Mouse (Mus musculus): ENCODE measurements at regions not wholly inside any gene's neighbourhood (a gene's known extent, or its start where the extent isn't known, plus 50 kb on each side); places are given as distances from the start of the nearest gene placed in this dataset.

DNA sequence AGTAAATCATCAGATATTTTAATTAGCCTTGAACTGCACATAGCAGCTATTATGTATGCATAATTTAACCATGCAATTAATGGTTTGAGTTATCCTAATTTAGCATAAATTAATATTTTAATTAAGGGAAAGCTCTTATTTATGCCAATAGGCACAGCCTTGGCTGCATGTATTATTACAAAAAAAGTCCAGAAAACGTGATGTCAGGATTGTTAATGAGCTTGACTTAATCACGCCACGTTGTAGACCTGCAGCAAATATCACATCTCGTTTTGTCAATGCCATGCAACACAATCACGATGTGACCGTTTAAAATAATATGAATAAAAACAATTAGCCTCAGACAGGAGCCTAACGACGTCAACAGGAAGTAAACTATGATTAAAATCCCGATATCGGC is 189.9 kb downstream of the Plk2 start:
- ATAC-seq = no peak

GRCm38 (mm10) chr13:110594630-110595029 is 199.8 kb downstream of the Plk2 start:
- no peak for ATAC-seq

- ATAC-seq = no peak
Observed at GRCm38 (mm10) chr13:110599666-110600065, 204.8 kb downstream of the Plk2 start.

GRCm38 (mm10) chr13:110600377-110600776 is 205.5 kb downstream of the Plk2 start:
- no peak for ATAC-seq

DNA sequence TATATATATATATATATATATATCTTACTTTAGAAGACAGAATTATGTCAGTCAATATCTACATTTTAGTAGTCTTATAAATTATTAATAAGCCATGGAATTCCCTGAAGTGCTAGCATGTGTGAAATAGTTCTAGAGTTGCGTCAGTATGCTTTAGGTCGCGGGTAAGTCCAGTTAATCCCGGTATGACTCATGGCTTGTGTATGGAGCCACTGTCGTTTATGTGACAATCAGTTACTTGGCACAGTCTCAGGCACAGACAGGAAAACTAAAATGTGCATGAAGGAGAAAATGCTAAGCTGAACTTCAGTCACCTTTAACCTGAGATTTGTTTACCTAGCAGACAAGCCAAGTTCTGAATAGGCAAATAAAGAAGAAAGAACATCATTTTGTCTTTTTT is 206.5 kb downstream of the Plk2 start:
- no peak for ATAC-seq

DNA sequence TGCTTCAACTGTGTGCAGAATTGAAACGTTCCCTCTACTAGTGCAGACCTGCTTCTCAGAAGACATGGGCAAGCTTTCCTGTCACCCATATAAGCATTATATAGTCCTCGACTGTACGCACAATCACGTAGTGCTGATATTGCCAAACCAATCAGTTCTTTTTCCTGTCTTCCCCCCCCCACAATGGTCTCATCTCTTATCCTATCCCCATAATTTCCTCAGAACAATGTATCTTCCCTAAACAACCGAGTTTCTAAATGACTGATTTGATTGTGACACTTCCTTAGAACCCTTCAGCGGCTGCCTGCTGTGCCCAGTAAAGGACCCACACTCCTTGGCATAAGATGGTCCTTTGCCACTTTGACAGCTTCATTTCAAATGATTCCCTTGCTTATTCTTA is 207.0 kb downstream of the Plk2 start:
- no peak for ATAC-seq

DNA sequence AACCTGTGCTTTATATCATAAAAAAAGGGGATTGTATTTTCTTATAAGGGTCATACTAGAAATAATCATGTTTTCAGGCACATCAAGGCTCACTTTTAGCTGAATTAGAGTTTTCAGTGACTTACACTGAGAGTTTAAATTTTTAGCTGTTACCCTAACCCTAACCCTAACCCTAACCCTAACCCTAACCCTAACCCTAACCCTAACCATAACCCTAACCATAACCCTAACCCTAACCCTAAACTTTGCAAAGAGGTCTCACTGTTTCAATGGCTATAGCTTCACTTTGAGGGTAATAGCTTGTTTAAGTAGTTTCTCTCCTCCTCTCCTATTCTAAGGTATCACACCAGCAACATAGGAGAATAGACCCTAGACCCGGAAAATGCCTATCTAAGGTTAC is 208.0 kb downstream of the Plk2 start:
- no peak for ATAC-seq

DNA sequence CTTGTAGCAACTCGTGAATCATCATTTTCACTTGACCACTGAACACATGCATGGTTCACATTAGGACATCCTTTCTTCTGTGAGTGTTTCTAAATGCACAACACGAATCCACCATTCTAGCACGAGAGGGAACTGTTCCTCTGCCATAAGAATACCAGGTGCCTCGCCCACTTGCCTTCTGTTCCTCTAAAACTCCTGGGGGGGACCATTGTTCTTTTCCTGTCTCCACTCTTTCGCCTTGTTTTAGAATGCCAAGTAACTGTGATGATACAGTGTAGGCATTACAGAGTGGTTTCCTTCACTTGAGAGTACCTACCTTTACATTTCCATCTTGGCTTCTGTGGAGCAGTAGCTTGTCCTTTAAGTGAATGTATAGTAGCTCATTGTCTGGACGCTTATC is 224.2 kb downstream of the Plk2 start:
- ATAC-seq = no peak

DNA sequence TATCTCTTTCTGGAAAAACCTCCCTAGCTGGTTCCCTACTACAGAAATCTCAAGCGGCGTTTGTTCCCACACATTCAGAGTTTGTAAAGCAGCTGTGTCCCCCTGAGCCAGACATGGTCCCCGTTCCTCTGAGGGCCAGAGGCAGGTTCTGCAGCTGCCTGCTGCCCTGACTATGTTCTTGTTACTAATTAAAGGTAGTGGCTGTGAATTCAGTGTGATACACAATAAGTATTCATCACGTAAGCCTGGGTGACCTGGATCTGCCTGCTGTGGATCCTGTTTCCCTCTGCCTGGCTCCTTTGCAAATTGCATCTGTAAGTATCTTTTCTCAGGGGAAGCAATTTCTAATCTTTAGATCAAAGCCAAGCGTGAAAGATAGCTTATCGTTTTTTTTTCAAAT is 232.3 kb downstream of the Plk2 start:
- no peak for ATAC-seq

DNA sequence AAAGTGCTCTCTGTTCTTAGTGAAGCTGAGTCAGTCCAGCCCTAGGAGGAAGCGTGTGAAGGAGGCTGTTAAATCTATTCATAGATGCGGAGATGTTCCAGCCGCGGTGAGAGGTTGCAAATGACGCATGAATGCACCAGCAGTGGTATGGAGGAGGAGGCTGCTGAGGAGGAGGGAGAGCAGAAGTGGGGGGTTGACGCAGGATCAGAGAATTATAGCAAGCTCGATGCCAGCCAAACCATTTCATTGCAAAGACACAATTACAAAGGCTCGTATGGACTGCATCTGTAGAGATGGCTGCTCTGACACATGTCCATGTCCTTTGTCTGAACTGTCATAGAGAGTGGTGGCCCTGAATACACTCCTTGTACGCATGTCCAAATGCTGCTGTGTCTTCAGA is 232.9 kb downstream of the Plk2 start:
- ATAC-seq = no peak

DNA sequence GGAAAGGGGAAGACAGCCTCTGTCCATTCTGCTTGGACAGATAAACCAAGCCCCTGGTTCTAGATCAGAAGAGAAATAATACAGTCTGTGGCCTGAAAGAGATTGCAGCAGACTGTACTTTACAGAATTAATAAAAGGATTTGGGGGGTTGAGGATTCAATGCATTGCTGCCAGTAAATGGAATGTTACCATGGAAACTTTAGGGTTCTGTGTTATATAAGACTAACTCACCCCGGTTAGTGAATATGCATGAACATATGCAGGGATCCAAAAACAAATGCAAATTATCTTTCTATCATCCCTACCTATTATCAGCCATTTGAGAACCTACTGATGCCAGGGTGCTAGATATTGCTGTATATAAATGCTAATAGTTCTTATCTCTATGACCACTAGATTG is 233.4 kb downstream of the Plk2 start:
- ATAC-seq = no peak

DNA sequence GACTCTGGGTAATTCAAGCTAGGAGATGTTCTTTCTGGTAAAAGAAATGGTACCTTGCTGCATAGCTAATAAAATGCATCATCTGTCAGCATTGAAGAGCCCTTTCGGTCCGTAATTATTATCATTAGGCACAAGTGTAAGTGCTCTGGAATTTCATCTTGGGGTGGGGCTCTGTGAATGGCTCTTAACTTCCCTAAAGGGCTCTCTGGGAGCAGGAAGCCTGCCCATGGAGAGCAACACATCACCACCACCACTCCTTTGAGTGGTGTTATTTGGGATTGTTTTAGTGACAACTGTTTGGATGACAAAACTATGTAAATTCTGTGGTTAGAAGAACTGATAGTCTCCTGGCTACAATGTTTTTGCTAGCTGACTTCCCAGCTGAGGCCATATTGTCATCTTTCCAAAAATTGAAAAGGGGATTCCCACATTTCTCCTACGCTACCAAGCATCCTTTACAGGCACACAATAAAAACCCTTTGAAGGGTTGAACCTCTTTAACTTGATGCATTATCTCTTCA is 238.5 kb downstream of the Plk2 start:
- ATAC-seq = no peak

DNA sequence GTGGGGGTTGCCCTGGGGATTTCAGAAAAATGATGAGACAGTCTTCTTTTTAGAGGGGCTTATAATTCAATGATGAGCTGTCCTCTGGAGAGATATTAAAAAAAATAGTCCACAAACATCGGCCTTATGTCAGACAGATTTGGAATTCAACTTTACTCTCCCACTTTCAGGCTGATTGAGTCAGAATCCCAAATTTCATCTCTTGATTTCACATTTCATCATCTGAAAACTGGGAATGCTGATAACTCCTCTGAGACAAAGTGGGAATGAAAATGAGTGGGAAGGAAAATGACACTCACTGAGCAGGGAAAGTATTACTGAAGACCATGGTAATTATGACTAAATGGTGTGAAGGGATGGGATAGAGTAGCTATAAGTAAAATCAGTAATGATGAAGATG is 239.1 kb downstream of the Plk2 start:
- no peak for ATAC-seq

- ATAC-seq = no peak
Observed at GRCm38 (mm10) chr13:110642792-110643191, 247.9 kb downstream of the Plk2 start.

DNA sequence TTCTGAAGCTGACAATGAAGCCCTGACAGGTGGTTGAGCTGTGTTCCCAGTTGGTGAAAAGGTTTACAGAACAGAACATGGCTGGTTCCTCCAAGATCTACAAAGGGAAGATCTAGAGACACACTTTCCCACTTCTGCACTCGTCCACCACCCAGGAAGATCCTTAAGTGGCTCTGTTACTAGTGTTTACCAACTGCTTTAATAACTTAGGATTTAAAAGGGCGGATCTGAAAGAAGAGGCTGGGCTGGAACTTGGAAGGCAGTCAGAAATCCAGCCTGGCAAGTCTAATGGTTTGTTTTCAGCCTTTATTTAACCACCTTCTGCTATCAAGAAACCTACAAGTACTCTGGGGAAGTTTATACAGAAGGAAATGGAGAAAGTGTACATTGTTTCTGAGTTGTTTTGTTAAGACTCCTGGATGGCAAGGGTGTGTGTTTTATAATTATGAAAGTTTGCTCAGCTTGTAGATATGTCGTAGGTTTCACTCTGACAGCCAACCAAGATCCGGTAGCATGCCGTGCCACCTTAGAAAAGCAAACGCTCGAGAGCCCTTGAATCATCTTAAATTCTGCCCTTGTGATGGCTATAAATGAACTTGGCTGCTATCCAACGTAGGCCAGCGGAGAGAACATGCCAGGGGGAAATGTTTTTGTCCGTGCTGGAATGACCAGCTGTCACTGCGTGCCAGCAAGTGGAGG is 248.5 kb downstream of the Plk2 start:
- no peak for ATAC-seq

DNA sequence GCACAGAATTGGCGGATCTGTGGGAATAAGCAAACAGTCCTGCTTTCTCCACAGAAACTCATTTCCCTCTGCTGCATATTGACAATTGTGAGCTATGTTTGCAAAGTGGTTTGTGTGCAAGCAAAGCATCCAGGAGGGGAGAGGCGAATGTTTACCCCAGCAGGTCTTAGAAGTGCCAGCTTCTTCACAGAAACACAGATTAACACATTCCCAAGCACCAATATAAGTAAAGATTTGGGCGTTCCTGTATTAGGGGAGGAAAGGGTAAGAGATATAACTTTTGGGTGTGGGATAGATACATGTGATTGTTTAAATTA is 249.0 kb downstream of the Plk2 start:
- no peak for ATAC-seq

- ATAC-seq = no peak
Observed at GRCm38 (mm10) chr13:110649378-110649777, 254.5 kb downstream of the Plk2 start.

- no peak for ATAC-seq
Observed at GRCm38 (mm10) chr13:110649870-110650497, 255.1 kb downstream of the Plk2 start.

- no peak for ATAC-seq
Observed at GRCm38 (mm10) chr13:110652201-110652600, 257.4 kb downstream of the Plk2 start.

DNA sequence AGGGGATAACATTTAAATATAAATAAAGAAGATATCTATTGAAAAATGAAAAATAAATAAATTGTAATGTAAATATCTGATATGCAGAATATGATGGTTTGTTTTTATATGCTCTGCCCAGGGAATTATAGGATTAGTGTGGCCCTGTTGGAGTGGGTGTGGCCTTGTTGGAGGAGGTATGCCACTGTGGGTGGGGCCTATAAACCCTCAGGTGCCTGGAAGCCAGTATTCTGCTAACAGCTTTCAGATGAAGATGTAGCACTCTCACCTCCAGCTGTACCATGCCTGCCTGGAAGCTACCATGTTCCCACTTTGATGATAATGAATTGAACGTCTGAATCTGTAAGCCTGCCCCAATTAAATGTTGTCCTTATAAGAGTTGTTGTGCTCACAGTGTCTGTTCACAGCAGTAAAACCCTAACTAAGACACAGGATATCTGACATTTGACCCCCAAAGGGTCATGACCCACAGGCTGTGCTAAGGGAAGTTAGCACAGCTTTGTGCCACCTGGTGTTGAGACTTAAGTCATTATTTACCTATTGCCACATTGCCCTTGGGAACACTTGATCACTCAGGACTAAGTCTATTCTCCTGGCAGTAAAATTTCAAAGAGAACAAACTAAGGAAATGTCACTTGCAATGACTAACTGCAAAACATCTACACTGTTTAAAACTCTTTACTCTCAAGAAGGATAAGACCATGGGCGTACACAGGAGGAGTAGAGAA is 270.4 kb downstream of the Plk2 start:
- ATAC-seq = no peak

GRCm38 (mm10) chr13:110667276-110667956 is 272.6 kb downstream of the Plk2 start:
- no peak for ATAC-seq

DNA sequence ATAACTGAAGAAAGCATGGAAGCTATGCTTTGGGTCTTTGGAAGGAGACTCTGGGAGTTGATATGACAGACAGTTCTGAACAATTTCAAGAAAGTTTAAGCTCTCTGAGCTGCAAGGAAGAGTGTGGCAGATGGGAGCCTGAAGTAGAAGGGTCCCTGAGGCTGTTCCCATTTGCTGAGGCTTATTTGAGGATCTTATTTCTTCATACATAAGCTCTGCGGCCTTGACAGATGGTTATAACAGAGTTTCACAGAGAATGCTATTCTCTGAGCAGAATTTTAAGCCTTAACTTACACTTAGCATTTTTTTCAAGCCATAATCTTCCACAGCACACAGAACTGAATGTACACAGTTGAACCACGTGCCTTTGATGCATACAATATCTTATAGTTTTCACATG is 278.7 kb downstream of the Plk2 start:
- no peak for ATAC-seq

DNA sequence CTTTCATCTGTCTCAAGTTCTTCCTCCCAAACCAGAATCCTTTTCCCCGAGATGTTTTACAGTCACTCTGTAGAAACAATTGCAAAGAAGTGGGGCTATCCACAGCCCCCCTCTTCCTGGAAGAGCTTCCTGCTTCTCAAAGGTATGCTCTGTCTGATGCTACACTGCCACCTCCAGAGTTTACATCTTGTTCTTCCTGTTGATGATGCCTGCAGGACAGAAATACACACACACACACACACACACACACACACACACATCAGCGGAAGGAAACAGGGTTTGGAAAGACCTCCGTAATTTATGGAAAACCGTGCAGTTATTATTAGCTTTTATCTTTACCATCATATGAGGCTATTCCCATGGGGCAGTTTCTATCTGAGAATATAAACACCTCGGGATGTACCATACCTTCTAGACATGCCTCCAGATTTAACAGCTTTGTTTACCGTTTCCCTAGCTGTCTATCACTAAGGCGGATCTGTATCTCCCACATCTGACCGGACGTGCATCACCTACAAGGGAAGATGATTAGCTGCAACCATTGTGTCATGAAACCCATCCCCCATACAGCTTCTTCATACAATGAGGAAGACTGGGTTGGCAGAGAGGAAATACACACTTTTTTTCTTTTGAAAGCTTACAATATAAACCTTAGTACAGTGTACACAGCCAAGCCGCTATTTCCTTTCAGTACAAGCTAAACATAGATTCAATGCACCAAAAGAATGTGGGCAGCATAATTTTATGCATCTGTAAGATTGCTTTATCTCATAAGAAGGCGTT is 288.6 kb downstream of the Plk2 start:
- no peak for ATAC-seq

Data from activated CD4-positive, CD25-positive, alpha-beta regulatory T cell, adult 4 months (primary cell).